Mouse (Mus musculus) cerebellum, postnatal 36 days (tissue): ENCODE measurements at regions not wholly inside any gene's neighbourhood (a gene's known extent, or its start where the extent isn't known, plus 50 kb on each side); places are given as distances from the start of the nearest gene placed in this dataset.

Experiments used
- DNase-seq, 2 experiments: peaks; one replicate each; pipeline ENCODE4 v3.0.0; 2021 to 2022; ENCODE audit warnings: mixed read lengths in 2 of 2

DNA sequence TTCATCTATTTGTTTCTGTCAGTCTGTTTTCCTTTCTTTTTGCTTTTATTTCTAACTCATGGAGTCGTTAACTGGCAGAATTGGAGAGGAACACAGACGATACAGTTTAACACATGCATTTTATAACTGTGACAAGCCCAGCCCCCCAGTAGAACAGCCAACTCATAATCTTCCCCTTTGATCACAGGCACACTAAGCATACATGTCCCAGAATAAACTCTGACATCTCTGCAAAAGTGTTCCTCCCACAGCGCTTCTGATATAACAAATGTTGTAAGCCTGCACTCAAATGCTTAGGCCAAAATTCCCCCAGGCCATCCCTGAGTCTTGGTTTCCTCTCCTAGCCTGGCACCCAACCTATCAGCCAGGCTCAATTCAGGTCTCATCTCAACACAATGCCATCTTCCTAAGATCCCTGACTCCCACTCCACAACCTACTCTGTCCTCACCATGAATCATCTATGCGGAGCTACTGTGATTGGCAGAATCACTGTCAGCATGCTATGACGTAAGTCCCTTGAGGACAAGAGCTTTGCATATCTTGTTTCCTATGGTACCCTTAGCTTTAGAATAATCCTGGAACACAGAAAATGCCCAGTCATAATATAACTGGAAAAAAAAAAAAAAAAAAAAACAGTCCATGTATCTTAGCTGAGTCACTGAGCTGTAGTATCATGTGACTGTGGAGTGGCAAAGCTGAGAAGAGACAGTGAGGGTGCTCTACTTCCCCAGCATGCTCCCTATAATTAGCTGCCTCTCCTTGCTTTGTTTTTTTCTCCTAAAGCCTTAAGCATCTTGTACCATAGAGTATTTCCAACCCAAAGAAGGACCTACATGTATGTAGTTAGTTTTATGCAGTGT lies 146.7 kb downstream of the Plk2 start:
- no peak for DNase-seq

- DNase-seq: no peak
Measured at GRCm38 (mm10) chr13:110542303-110543065, 147.6 kb downstream of the Plk2 start.

DNA sequence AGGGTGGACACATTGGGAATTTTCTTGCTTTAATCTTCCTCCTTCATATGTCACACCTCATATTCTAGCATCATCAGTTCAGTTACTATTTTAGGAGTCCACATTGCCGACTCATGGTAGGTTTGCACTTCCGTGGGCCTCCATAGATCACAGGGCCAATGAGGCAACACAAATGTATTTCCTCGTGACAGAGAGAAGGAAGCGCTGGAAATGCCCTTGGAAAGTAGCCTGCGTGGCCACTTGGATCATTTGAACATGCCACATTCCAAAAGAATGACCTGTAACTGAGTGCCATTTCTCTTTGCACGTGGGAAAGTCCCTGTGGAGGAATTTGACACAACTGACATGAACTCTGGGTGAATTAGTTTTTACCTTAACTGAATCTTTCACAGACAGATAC lies 150.6 kb downstream of the Plk2 start:
- no peak for DNase-seq

DNA sequence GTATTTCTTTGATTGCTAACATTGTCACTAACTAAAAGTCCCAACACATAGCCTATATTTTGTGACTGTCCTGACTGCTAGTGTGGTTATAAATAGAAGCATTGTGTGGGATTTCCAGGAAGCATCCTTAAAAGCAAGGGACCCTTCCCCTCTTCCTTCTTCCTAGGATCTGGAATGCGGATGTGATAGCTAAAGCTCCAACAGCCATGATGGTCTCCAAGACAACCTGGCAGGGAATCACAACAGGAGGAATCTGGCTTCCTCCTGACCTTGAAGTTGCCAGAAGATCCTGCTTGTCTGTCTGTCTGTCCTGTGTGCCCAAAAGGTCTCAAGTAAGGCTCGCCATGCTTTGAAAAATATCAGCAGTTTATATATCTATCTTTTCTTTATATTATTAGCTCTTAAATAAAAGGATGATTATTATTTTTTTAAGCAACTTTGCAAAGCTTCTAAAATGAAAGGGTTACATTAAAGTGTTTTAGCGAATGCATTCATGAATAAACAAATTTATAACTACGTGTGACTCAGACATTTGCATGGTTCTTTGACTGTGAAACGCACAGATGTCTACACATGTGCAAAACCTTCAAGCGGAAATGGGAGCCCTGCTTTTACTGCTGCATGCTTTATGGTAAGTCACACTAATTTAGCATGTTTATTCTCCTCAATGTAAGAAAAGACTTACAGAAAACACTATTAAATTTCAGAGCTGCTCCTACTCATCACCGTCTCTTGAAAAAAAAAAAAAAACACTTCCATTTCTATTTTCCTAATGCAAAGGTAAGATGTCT lies 160.9 kb downstream of the Plk2 start:
- DNase-seq: no peak

DNA sequence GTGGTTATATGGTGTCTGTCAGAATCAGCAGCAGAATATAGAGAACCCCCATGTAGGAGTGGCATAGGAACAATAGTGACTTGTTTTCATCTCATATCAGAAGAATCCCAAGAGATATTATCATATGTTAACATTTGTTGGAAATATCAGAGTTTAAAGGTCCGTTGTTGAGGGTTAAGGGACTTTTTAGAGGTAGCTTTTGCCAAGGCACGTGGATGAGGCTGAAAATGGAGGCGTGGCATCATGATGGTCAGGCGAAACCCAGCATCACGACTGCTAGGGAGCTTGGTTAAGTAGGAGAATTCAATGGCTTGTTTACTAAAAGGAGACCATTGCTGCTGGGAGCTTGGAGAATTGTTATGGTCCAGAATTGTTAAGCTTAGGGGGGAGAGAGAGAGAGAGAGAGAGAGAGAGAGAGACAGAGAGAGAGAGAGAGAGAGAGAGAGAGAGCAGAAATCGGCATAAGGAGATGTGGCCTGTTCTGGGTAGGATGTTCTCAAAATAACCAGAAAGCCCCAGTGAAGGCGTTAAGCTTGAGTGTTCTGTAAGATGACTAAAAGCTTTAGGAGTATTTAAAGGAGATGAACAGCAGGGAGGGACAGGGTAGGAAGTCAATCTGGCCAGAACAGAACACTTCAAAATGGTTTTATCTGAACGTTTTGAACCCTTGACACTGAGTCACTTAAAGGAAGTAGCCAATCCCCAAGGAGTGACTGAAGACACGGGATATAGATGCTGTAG lies 161.7 kb downstream of the Plk2 start:
- DNase-seq: no peak

GRCm38 (mm10) chr13:110557930-110558727 lies 163.3 kb downstream of the Plk2 start:
- no peak for DNase-seq

GRCm38 (mm10) chr13:110560566-110560965 lies 165.7 kb downstream of the Plk2 start:
- DNase-seq: no peak

DNA sequence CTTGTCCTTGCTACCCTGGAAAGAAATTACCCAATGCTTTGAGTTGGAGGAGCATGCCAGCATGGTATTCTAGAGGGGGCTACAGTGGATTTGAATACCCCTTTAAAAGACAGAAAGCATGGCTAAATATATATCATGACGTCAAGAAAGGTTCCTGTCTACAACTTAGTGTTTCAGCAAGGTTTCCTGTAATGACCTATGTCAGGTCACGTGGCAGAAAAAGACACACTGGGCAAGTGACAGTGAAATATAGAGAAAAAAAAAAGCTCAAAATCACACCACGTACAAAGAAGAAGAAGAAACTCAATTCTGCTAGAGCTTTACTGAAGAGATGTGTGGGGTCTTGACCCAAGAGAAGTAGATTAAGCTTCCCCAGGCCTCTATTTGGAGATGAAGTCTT lies 167.7 kb downstream of the Plk2 start:
- no peak for DNase-seq

- DNase-seq: no peak
Measured at GRCm38 (mm10) chr13:110562902-110563301, 168.1 kb downstream of the Plk2 start.

- DNase-seq: no peak
Measured at GRCm38 (mm10) chr13:110563967-110564366, 169.1 kb downstream of the Plk2 start.

DNA sequence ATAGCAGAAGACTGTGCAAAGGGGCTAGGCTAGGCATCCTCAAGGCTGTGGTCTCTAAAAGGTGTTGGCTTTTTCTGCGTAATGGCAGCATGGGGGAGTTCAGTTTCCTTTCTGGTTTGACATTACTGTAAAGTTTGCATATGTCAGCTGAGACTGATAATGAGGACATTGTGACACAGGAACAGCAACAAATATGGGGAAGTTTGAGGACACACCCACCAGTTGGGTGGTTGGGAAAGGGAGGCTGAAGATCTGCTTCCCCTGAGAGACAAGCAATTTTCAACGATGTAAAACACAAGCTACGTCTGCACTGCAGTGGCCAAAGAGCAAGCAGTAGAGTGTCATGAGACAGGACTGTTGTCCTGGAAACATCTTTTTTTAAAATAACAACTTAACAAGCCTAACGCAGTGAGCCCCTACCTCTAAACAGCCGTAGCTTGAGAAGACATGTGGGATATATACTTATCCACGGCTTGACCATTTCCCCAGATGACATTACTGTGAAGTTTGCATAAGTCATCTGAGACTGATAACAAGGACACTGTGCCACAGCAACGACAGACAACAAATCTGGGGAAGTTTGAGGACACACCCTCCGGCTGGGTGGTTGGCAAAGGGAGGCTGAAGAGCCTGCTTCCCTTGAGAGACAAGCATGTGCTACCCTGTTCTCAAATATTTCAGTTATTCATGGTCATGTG lies 173.8 kb downstream of the Plk2 start:
- no peak for DNase-seq

DNA sequence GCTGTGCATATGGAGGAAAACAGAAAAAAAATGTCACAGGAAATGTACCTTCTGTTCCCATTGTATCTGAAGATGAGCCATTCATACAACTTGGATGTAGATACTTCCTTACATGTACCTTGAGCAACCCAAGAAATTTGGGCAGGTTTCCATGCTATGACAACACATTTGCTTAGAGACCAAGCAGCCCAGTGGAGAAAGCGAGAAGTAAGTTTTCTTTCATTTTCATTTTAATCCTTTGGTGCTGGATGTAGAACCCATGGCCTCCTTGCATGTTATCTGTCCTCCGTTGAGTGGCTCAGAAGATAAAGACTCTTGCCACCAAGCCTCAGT lies 174.3 kb downstream of the Plk2 start:
- DNase-seq: no peak

- DNase-seq: no peak
Measured at GRCm38 (mm10) chr13:110570386-110570785, 175.5 kb downstream of the Plk2 start.

DNA sequence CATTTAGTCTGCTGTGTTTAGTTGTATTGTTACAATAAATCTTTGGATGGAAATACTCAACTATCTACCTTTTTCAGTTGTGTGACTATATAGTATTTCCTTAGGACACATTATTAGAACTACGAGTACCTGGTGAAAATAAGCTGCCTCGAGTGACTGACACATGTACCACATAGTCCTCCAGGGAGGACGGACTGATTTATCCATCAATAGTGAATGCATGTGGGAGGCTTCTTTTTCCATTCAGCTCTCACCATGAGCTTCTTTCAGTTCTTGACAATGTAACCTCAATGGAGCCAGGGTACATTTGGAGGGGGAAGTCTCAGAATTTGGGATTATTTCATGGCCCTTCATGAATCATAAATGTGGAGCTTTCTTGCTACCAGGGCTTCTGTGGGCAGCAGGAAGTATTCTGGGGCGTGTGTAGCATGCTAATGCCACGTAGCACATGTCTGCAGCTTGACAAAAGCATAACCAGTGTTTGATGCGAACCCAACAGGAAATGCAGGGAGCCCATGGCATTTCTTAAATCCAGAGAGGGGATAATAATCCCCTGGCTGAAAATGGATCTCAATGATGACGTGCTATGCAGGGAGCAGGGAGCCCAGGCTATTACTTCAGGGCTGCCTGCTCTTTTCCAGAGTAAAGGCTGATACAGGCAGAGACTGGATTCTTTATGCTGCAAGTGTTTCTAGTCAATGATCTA lies 178.7 kb downstream of the Plk2 start:
- no peak for DNase-seq

- DNase-seq: no peak
Measured at GRCm38 (mm10) chr13:110574764-110575471, 180.1 kb downstream of the Plk2 start.

DNA sequence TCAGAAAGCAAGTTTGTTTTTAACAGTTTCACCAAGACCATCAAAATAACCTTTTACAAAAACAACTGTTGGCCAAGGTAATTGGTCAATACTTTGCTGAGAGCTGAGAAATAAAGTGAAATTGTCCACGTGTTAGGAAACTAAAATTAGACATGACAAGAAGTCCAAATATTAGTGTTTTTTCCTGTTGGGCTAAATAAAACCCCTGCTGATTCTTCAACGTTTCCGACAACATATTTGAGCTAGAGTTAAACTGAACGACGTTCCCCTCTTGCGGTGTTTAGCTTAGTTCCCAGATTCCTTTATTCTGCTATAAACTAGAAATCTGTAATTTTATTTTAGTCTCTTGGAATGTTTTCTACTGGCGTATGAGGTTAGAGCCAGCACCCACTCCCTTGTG lies 183.3 kb downstream of the Plk2 start:
- DNase-seq: no peak

GRCm38 (mm10) chr13:110580166-110580565 lies 185.3 kb downstream of the Plk2 start:
- DNase-seq: no peak

GRCm38 (mm10) chr13:110580570-110580969 lies 185.7 kb downstream of the Plk2 start:
- DNase-seq: no peak

DNA sequence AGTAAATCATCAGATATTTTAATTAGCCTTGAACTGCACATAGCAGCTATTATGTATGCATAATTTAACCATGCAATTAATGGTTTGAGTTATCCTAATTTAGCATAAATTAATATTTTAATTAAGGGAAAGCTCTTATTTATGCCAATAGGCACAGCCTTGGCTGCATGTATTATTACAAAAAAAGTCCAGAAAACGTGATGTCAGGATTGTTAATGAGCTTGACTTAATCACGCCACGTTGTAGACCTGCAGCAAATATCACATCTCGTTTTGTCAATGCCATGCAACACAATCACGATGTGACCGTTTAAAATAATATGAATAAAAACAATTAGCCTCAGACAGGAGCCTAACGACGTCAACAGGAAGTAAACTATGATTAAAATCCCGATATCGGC lies 189.9 kb downstream of the Plk2 start:
- DNase-seq: no peak

- DNase-seq: no peak
Measured at GRCm38 (mm10) chr13:110594630-110595029, 199.8 kb downstream of the Plk2 start.
